In the genomic region with DNA sequence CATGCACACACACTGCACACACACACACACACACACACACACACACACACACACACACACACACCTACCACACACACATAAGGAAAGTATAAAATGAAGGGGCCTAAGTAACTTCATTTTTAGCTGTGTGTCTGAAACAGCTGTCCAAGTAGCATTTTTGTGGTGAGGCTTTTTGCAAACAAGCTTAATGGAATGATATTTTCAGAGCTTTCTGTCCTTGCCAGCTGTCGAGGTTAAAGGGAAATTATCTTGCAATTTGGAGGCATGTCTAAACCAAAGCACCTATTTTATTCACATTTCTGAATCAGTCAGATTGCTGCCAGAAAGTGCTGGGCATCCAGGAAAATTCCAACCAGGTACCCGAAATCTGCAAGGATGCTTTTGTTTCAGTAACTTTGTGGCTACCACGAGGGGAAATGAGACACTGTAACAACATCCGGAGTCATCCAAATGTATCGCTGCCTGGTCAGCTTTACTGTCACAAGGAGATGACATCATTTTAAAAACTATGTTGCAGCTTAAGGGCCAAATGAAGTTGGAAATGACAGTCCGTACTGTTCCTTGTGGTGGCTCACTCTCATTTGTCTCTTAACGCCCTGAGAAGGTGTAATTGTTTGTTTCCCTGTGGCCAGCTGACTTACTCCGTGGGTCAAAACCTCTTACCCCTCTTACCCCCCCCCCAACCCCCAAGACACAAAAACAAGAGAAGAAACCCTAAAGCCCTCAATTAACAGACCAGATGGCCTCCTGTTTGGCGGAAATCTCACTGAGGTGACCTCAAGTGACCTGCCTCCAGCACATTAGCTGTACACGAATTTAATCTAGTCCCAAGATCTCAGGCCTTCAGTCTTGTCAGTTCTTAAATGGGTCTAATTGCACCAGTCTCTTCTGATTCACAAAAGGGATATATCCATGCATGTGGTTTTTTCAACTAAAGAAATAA, we compare ENCODE assay signal across 18 mouse cellular contexts. TPM values are rescaled to one million over a fixed set of nuclear protein-coding genes. Genes with fewer than 3 reads are reported as not detected.
DNase-seq lines count a peak whose midpoint lies in the region; ATAC-seq and TF ChIP-seq lines count a peak whose summit lies in the region.
"Had no signal": no experiment of that assay in that cellular context is flagged by ENCODE, and none has a peak within 500 bp of the region (broad histone marks: within the 10 kb centered on the region; RNA-seq: fewer than 3 reads in every experiment).

No protein-coding gene starts in this region.

- ATAC-seq in embryonic facial prominence, embryonic 14.5 days (ENCODE audit: low read depth): no peak
- ATAC-seq in lung, postnatal 0 days: no peak; the same call in 1 of the 2 replicates
- ATAC-seq in hindbrain, postnatal 0 days: no peak
- ATAC-seq in midbrain, embryonic 11.5 days (ENCODE audit: low FRiP score): no peak
- ATAC-seq: liver, postnatal 0 days had no signal

- no peak for TF ChIP-seq EP300 in lung, postnatal 0 days (IDR thresholded peaks at IDR 0.05)

- no peak overlapping the region for H3K9ac ChIP-seq in embryonic facial prominence, embryonic 14.5 days (ENCODE audit: low read depth, low read length)
- H3K9ac ChIP-seq in lung, postnatal 0 days (replicated peaks; ENCODE audit: low read depth): no peak overlapping the region
- no peak overlapping the region for H3K9ac ChIP-seq in hindbrain, postnatal 0 days (replicated peaks; ENCODE audit: low read length)
- no peak overlapping the region for H3K9ac ChIP-seq in midbrain, embryonic 11.5 days (ENCODE audit: low read length)
- H3K9ac ChIP-seq: heart, embryonic 13.5 days; hindbrain, embryonic 15.5 days; liver, postnatal 0 days; midbrain, embryonic 12.5 days; neural tube, embryonic 12.5 days had no signal

- 0 out of 2 replicates have a peak, but pooled peaks cover 4% of the 10 kb centered on the region for H3K9me3 ChIP-seq in embryonic facial prominence, embryonic 14.5 days (ENCODE audit: control insufficient read depth, low read length)
- no peaks in the 10 kb centered on the region for H3K9me3 ChIP-seq in embryonic facial prominence, embryonic 10.5 days
- H3K9me3 ChIP-seq in lung, postnatal 0 days (ENCODE audit: low read length): no peaks in the 10 kb centered on the region
- no peaks in the 10 kb centered on the region for H3K9me3 ChIP-seq in hindbrain, postnatal 0 days (ENCODE audit: low read length)
- H3K9me3 ChIP-seq in midbrain, embryonic 11.5 days (ENCODE audit: control insufficient read depth, low read length): no peaks in the 10 kb centered on the region
- H3K9me3 ChIP-seq: forebrain, embryonic 10.5 days; heart, embryonic 13.5 days; hindbrain, embryonic 15.5 days; midbrain, embryonic 12.5 days; neural tube, embryonic 12.5 days had no signal

- WGBS in embryonic facial prominence, embryonic 14.5 days: 24% methylated on average over 10 of the region's 10 CpGs
- WGBS in embryonic facial prominence, embryonic 10.5 days: 36% methylated on average over 10 of the region's 10 CpGs
- WGBS in lung, postnatal 0 days: 53% methylated on average over 10 of the region's 10 CpGs
- 65% methylated on average over 10 of the region's 10 CpGs for WGBS in hindbrain, postnatal 0 days
- WGBS in midbrain, embryonic 11.5 days: 62% methylated on average over 10 of the region's 10 CpGs

- H3K27ac ChIP-seq in embryonic facial prominence, embryonic 14.5 days (replicated peaks; ENCODE audit: low read depth, low read length): no peak overlapping the region
- no peak overlapping the region for H3K27ac ChIP-seq in embryonic facial prominence, embryonic 10.5 days (replicated peaks)
- H3K27ac ChIP-seq in lung, postnatal 0 days (ENCODE audit: low read length): no peak overlapping the region
- no peak overlapping the region for H3K27ac ChIP-seq in hindbrain, postnatal 0 days
- H3K27ac ChIP-seq in midbrain, embryonic 11.5 days (ENCODE audit: low read depth, low read length): no peak overlapping the region
- H3K27ac ChIP-seq: forebrain, embryonic 10.5 days; heart, embryonic 13.5 days; hindbrain, embryonic 15.5 days; midbrain, embryonic 12.5 days; neural tube, embryonic 12.5 days had no signal

- DNase-seq in embryonic facial prominence, embryonic 14.5 days (ENCODE audit: low spot score): peak; percentile 70
- no peak for DNase-seq in embryonic facial prominence, embryonic 10.5 days (ENCODE audit: low spot score)
- DNase-seq in lung, postnatal 0 days (ENCODE audit: low spot score): peak; percentile 21
- DNase-seq in lung, postnatal 36 days: no peak
- DNase-seq in brain, adult 2 months (ENCODE audit: low read depth, low spot score): peak; percentile 69
- DNase-seq in fibroblast of lung, adult 2 months (ENCODE audit: low read depth): peak; percentile 54
- no peak for DNase-seq in hindbrain, postnatal 0 days (ENCODE audit: low spot score)
- DNase-seq in midbrain, embryonic 11.5 days (ENCODE audit: low spot score, missing footprints): no peak
- DNase-seq: adrenal gland, postnatal 10 days; left cerebral cortex, postnatal 4 days; liver, postnatal 0 days; retina, postnatal 1 day; thymus, postnatal 25 days had no signal

- no peaks in the 10 kb centered on the region for H3K27me3 ChIP-seq in embryonic facial prominence, embryonic 14.5 days (replicated peaks; ENCODE audit: control insufficient read depth, insufficient read depth, low read length)
- H3K27me3 ChIP-seq in embryonic facial prominence, embryonic 10.5 days (replicated peaks; ENCODE audit: low read depth, poor library complexity, severe bottlenecking): no peaks in the 10 kb centered on the region
- no peaks in the 10 kb centered on the region for H3K27me3 ChIP-seq in lung, postnatal 0 days (replicated peaks; ENCODE audit: insufficient read depth, low read length)
- H3K27me3 ChIP-seq in hindbrain, postnatal 0 days (ENCODE audit: insufficient read depth, low read length): no peaks in the 10 kb centered on the region
- no peaks in the 10 kb centered on the region for H3K27me3 ChIP-seq in midbrain, embryonic 11.5 days (ENCODE audit: control insufficient read depth, insufficient read depth, low read length)
- H3K27me3 ChIP-seq: heart, embryonic 13.5 days; hindbrain, embryonic 15.5 days; midbrain, embryonic 12.5 days; neural tube, embryonic 12.5 days had no signal

- H3K4me2 ChIP-seq in embryonic facial prominence, embryonic 14.5 days (ENCODE audit: low read depth, low read length): no peak overlapping the region
- H3K4me2 ChIP-seq in lung, postnatal 0 days (replicated peaks; ENCODE audit: low read depth, low read length): no peak overlapping the region
- no peak overlapping the region for H3K4me2 ChIP-seq in hindbrain, postnatal 0 days (ENCODE audit: low read depth, low read length)
- H3K4me2 ChIP-seq in midbrain, embryonic 11.5 days: no peak overlapping the region
- H3K4me2 ChIP-seq: heart, embryonic 13.5 days; hindbrain, embryonic 15.5 days; midbrain, embryonic 12.5 days; neural tube, embryonic 12.5 days had no signal

- H3K36me3 ChIP-seq in embryonic facial prominence, embryonic 14.5 days (ENCODE audit: control insufficient read depth, insufficient read depth, low read length): no peaks in the 10 kb centered on the region
- H3K36me3 ChIP-seq in embryonic facial prominence, embryonic 10.5 days (replicated peaks): no peaks in the 10 kb centered on the region
- H3K36me3 ChIP-seq in lung, postnatal 0 days (ENCODE audit: insufficient read depth, low read length): no peaks in the 10 kb centered on the region
- no peaks in the 10 kb centered on the region for H3K36me3 ChIP-seq in hindbrain, postnatal 0 days (ENCODE audit: insufficient read depth, low read length)
- H3K36me3 ChIP-seq in midbrain, embryonic 11.5 days (ENCODE audit: control insufficient read depth, insufficient read depth, low read length): no peaks in the 10 kb centered on the region
- H3K36me3 ChIP-seq: forebrain, embryonic 10.5 days; heart, embryonic 13.5 days; hindbrain, embryonic 15.5 days; midbrain, embryonic 12.5 days; neural tube, embryonic 12.5 days had no signal

- peaks cover 15% of the 10 kb centered on the region; the same call in 1 of the 2 replicates for H3K4me1 ChIP-seq in embryonic facial prominence, embryonic 14.5 days (ENCODE audit: control insufficient read depth, insufficient read depth, low read length)
- peaks cover 17% of the 10 kb centered on the region for H3K4me1 ChIP-seq in embryonic facial prominence, embryonic 10.5 days
- H3K4me1 ChIP-seq in lung, postnatal 0 days (ENCODE audit: insufficient read depth, low read depth, low read length): no peaks in the 10 kb centered on the region
- no peaks in the 10 kb centered on the region for H3K4me1 ChIP-seq in hindbrain, postnatal 0 days (ENCODE audit: insufficient read depth, low read length)
- H3K4me1 ChIP-seq in midbrain, embryonic 11.5 days (ENCODE audit: control insufficient read depth, insufficient read depth, low read length): no peaks in the 10 kb centered on the region
- H3K4me1 ChIP-seq: forebrain, embryonic 10.5 days; heart, embryonic 13.5 days; hindbrain, embryonic 15.5 days had no signal

- H3K4me3 ChIP-seq in embryonic facial prominence, embryonic 14.5 days (ENCODE audit: low read depth, low read length): no peak overlapping the region
- no peak overlapping the region for H3K4me3 ChIP-seq in embryonic facial prominence, embryonic 10.5 days
- no peak overlapping the region for H3K4me3 ChIP-seq in lung, postnatal 0 days (ENCODE audit: low read depth, low read length)
- H3K4me3 ChIP-seq in hindbrain, postnatal 0 days (ENCODE audit: low read length): no peak overlapping the region
- no peak overlapping the region for H3K4me3 ChIP-seq in midbrain, embryonic 11.5 days (ENCODE audit: low read depth, low read length)
- H3K4me3 ChIP-seq: forebrain, embryonic 10.5 days; heart, embryonic 13.5 days; hindbrain, embryonic 15.5 days; midbrain, embryonic 12.5 days; neural tube, embryonic 12.5 days had no signal

- no peak for TF ChIP-seq CTCF in lung, postnatal 0 days (IDR thresholded peaks at IDR 0.05)
- TF ChIP-seq CTCF in hindbrain, postnatal 0 days (IDR thresholded peaks at IDR 0.05; ENCODE audit: low read depth): no peak

RNA-seq across cellular contexts. Expression of a gene that starts 48.4 kb away (rescaled TPM):
- 10.4 and 10.8 TPM in 2 replicates for polyA plus RNA-seq in embryonic facial prominence, embryonic 14.5 days (2014; fragmentation: Nextera tagmentation; extraction: Ambion mirVana)
- polyA plus RNA-seq in embryonic facial prominence, embryonic 10.5 days (2016; fragmentation: Nextera tagmentation; extraction: Ambion mirVana): 8.8 and 10.8 TPM in 2 replicates
- 7.4 and 7.6 TPM in 2 replicates for polyA plus RNA-seq in lung, postnatal 0 days (2015; fragmentation: Nextera tagmentation; extraction: Ambion mirVana)
- 8.9 and 9.8 TPM in 2 replicates for total RNA-seq in hindbrain, postnatal 0 days (2014; rRNA removed)
- 3.7 and 4.0 TPM in 2 replicates for polyA plus RNA-seq in hindbrain, postnatal 0 days (2015; fragmentation: Nextera tagmentation; extraction: Ambion mirVana)
- 6.7 and 7.4 TPM in 2 replicates for polyA plus RNA-seq in midbrain, embryonic 11.5 days (2014; fragmentation: Nextera tagmentation; extraction: Ambion mirVana)

Comparison
In these comparisons a context has a peak if more than half of its experiments do, and no peak if none do; other contexts are left out.
1. DNase-seq: peak in embryonic facial prominence, embryonic 14.5 days (single experiment), lung, postnatal 0 days (single experiment), brain, adult 2 months (single experiment) and fibroblast of lung, adult 2 months (single experiment); none in embryonic facial prominence, embryonic 10.5 days (single experiment), lung, postnatal 36 days (single experiment), hindbrain, postnatal 0 days (single experiment) and midbrain, embryonic 11.5 days (single experiment).